Mouse (Mus musculus) stomach, postnatal 0 days (tissue): ENCODE measurements around the gene Zfand3. TPM values are rescaled to one million over a fixed set of nuclear protein-coding genes. Genes with fewer than 3 reads are reported as not detected.

Experiments used
- ATAC-seq: fragments of 200-750 bp; cut with Nextera tagmentation; 2 replicates; pipeline ENCODE4 v1.8.0; 2017; ENCODE audit not compliant: low FRiP score, low TSS enrichment
- DNase-seq: peaks from one replicate; pipeline ENCODE4 v3.0.0-alpha.2; 2016; ENCODE audit warnings: low spot score
- H3K27ac ChIP-seq: fragments of 300-500 bp; sonication (generic); replicated peaks from 2 replicates; pipeline ENCODE4 v1.5.1; 2014; ENCODE audit warnings: mild to moderate bottlenecking, control low read depth
- H3K27me3 ChIP-seq: fragments of 300-500 bp; sonication (generic); 2 replicates; pipeline ENCODE4 v1.6.1; 2014; ENCODE audit warnings: low read length; ENCODE audit not compliant: control insufficient read depth, insufficient read depth
- H3K36me3 ChIP-seq: fragments of 300-500 bp; sonication (generic); 2 replicates; pipeline ENCODE4 v1.6.1; 2014; ENCODE audit warnings: low read length, mixed read lengths; ENCODE audit not compliant: control insufficient read depth, insufficient read depth
- H3K4me1 ChIP-seq: fragments of 300-500 bp; sonication (generic); replicated peaks from 2 replicates; pipeline ENCODE4 v1.6.1; 2014; ENCODE audit warnings: antibody characterized with exemption; ENCODE audit not compliant: control insufficient read depth, insufficient read depth
- H3K4me2 ChIP-seq: fragments of 300-500 bp; sonication (generic); replicated peaks from 2 replicates; pipeline ENCODE4 v1.6.1; 2014; ENCODE audit warnings: low read depth, mild to moderate bottlenecking, control low read depth, moderate library complexity
- H3K4me3 ChIP-seq: fragments of 300-500 bp; sonication (generic); 2 replicates; pipeline ENCODE4 v1.5.1; 2014; ENCODE audit warnings: low read depth, low read length, control low read depth
- H3K9ac ChIP-seq: fragments of 300-500 bp; sonication (generic); 2 replicates; pipeline ENCODE4 v1.6.1; 2014; ENCODE audit warnings: mild to moderate bottlenecking, low read length, control low read depth, mixed read lengths
- H3K9me3 ChIP-seq: fragments of 300-500 bp; sonication (generic); 2 replicates; pipeline ENCODE4 v1.6.1; 2016; ENCODE audit warnings: low read length; ENCODE audit not compliant: control insufficient read depth
- CTCF ChIP-seq: IDR thresholded peaks from 2 replicates; pipeline ENCODE4 v1.5.1; 2016; ENCODE audit warnings: antibody characterized with exemption, low read depth, mild to moderate bottlenecking, moderate library complexity
- EP300 ChIP-seq: optimal IDR thresholded peaks from 2 replicates; pipeline ENCODE3; 2016; ENCODE audit warnings: antibody characterized with exemption
- WGBS: fragments of 180-500 bp; shearing (Covaris S2); extraction: QIAGEN DNeasy Blood & Tissue Kit; methylation state at CpG from one replicate; pipeline ENCODE4 v1.1.7; 2014; 5-methylcytosine and 5-hydroxymethylcytosine counted together
- polyA plus RNA-seq: library from polyadenylated mRNA; unstranded; fragments of >200 nt; fragmentation: Nextera tagmentation; extraction: Ambion mirVana; gene quantifications from 2 replicates; pipeline ENCODE4 v1.2.1, GENCODE M21; 2015

Gene Zfand3
- polyA plus RNA-seq, 1 experiment from 2014 or later = 35.5 TPM

DNA sequence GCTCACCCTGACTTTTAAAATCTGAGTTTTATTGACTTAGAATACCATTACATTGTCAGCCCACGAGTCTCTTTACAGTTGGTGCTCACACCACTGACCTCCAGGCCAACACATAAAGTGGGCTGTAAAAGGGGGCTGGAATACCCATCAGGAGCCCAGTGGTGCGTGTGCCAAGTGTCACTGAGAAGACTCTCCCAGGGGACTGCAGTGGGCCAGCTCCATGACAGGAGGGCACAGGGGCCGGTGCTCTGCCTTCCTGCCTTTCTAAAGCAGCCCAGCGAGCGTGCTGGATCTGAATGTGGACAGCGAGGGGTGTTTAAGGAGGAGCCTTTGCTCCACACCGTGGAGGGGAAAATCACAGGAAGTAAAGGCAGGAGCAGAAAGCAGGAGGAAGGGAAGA is 249.4 kb downstream of the Zfand3 start:
- no peak for TF ChIP-seq CTCF
- no peak for TF ChIP-seq EP300
- Histone ChIP-seq H3K9me3 (no peaks in the 10 kb centered on the region), H3K27me3 (no peaks in the 10 kb centered on the region), H3K36me3 (no peaks in the 10 kb centered on the region), H3K4me2 (no peak overlapping the region), H3K4me1 (no peaks in the 10 kb centered on the region), H3K27ac (no peak overlapping the region), H3K9ac (no peak overlapping the region), H3K4me3 (no peak overlapping the region)
- DNase-seq (no peak), ATAC-seq (no peak)
- 78% methylated on average over 7 of the region's 7 CpGs for WGBS

DNA sequence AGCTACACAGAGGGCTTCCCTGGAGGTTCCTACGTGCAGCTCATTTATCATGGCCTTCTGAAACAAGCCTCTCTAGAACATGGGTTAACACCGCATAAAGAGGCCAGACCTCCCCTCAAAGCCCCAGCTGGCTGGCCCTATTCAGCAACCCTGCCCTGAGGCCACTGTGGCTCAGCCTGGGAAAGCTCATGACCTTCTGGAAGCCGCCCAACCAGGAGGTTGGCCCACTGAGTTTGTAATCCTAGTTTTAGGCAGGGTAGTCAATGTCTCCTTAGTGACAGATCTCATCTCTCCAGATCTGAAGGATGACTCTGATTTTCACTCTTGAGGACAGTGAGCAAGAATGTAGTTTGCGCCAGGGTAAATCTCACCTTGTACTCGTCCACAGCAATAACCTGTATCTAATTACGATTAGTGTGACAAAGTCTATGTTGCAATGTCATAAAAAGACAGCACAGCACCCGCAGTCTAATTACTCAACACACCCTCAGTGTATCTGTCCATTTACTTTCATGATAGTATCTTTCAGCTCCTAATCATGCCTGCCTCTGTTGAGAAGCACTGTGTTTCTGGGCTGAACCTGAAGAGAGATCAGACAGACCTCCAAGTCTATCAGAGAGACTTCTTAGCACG is 251.5 kb downstream of the Zfand3 start:
- peaks cover 3% of the 10 kb centered on the region; the same call in 1 of the 2 replicates for H3K4me1 ChIP-seq
- no peaks in the 10 kb centered on the region for H3K36me3 ChIP-seq
- DNase-seq = no peak
- no peak for TF ChIP-seq EP300
- TF ChIP-seq CTCF = no peak
- H3K27ac ChIP-seq = no peak overlapping the region
- no peak overlapping the region for H3K4me3 ChIP-seq
- no peak for ATAC-seq
- H3K9ac ChIP-seq = no peak overlapping the region
- no peaks in the 10 kb centered on the region for H3K9me3 ChIP-seq
- H3K4me2 ChIP-seq = no peak overlapping the region
- no peaks in the 10 kb centered on the region for H3K27me3 ChIP-seq
- 80% methylated on average over 8 of the region's 8 CpGs for WGBS

DNA sequence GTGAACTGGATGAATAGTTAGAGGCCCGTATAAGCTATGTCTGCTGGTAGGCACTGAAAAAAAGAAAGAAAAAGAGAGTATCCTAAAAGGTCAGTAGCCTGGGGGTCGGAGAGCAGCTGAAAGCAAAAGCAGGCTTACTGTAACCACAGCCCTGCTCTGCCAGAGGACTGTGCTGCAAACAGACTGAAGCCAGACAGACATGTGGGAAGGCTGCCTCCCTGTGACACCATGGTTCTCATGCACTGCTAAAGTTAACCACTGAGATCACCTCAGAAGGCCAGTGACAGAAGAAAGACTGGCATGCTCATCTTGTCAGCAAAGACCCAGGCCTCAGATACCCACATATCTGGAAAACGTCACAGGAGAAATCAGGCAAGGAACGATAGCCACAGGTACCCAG is 253.9 kb downstream of the Zfand3 start:
- H3K4me1 ChIP-seq = peaks cover 9% of the 10 kb centered on the region; the same call in 1 of the 2 replicates
- ATAC-seq (no peak), DNase-seq (no peak)
- H3K9ac ChIP-seq = no peak overlapping the region
- 78% methylated on average over 4 of the region's 4 CpGs for WGBS
- H3K27me3 ChIP-seq = no peaks in the 10 kb centered on the region
- TF ChIP-seq CTCF (peak; percentile 16), EP300 (no peak)
- H3K4me3 ChIP-seq = no peak overlapping the region
- H3K9me3 ChIP-seq = no peaks in the 10 kb centered on the region
- H3K27ac ChIP-seq = no peak overlapping the region
- H3K4me2 ChIP-seq = no peak overlapping the region
- no peaks in the 10 kb centered on the region for H3K36me3 ChIP-seq

DNA sequence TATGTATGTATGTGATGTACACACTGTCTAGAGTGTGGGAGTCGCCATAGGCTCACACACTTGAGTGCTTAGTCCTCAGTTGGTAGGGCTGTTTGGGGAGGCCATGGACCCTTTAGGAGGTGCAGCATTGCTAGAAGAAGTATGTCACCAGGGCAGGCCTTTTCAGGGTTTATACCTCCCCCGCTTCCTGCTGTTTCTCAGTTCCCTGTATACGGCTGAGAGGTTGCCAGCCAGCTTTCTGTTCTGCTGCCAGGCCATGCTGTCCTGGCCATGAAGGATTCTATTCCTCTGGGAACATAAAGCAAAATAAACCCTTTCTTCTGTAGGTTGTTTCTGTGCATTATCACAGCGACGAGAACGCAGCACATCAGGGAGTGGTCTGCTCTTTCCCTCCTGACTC is 255.4 kb downstream of the Zfand3 start:
- WGBS = 64% methylated on average over 6 of the region's 6 CpGs
- 0 out of 2 replicates have a peak, but pooled peaks have one; percentile 38 for ATAC-seq
- no peaks in the 10 kb centered on the region for H3K27me3 ChIP-seq

More for the DNA sequence above, 255.4 kb downstream of the Zfand3 start:
- Histone ChIP-seq H3K4me2 (no peak overlapping the region), H3K36me3 (no peaks in the 10 kb centered on the region), H3K9me3 (no peaks in the 10 kb centered on the region), H3K4me3 (no peak overlapping the region), H3K4me1 (peaks cover 9% of the 10 kb centered on the region; the same call in 1 of the 2 replicates), H3K9ac (no peak overlapping the region), H3K27ac (no peak overlapping the region)
- TF ChIP-seq EP300 (no peak), CTCF (no peak)
- no peak for DNase-seq

Other genes starting within 250 kb of the Zfand3 start
- 2.1 and 2.7 TPM in 2 replicates for gene Mdga1, start 34.6 kb upstream of the Zfand3 start, polyA plus RNA-seq